Mouse (Mus musculus) olfactory bulb, adult 2 months (tissue): ENCODE results near the gene Galnt17. TPM values are rescaled to one million over a fixed set of nuclear protein-coding genes. Genes with fewer than 3 reads are reported as not detected.

Experiments used
- H3K27ac ChIP-seq: fragments of 200-500 bp; 2 replicates; pipeline ENCODE4 v1.5.1; 2012; ENCODE audit warnings: low read depth, low read length; ENCODE audit not compliant: insufficient read depth
- H3K4me1 ChIP-seq: fragments of 200-500 bp; 2 replicates; pipeline ENCODE4 v1.6.1; 2012; ENCODE audit warnings: low read length; ENCODE audit not compliant: control insufficient read depth, insufficient read depth
- H3K4me3 ChIP-seq: fragments of 200-500 bp; 2 replicates; pipeline ENCODE4 v1.5.1; 2012; ENCODE audit warnings: mild to moderate bottlenecking, low read depth, low read length, moderate library complexity; ENCODE audit not compliant: insufficient read depth
- CTCF ChIP-seq: fragments of 200-500 bp; IDR thresholded peaks from 2 replicates; pipeline ENCODE4 v1.5.1; 2012; ENCODE audit warnings: low read depth, mild to moderate bottlenecking, low read length, moderate library complexity; ENCODE audit not compliant: insufficient read depth
- POLR2A ChIP-seq: fragments of 200-500 bp; IDR thresholded peaks from 2 replicates; pipeline ENCODE4 v1.6.1; 2012; ENCODE audit warnings: mild to moderate bottlenecking, low read depth, low read length, moderate library complexity; ENCODE audit not compliant: insufficient read depth
- WGBS: fragments of 180-500 bp; shearing (Covaris S2); methylation state at CpG from one replicate; pipeline ENCODE4 v1.1.7; 2018; 5-methylcytosine and 5-hydroxymethylcytosine counted together
- polyA plus RNA-seq: library from polyadenylated mRNA; stranded (reverse); fragments of >200 nt; gene quantifications from 2 replicates; pipeline ENCODE4 v1.2.4, GENCODE M21; 2012; ENCODE audit warnings: low replicate concordance; ENCODE audit not compliant: missing spikeins, insufficient read depth, insufficient read length

The Galnt17 gene
- polyA plus RNA-seq, 1 experiment, result not detected

- whole genome bisulfite sequencing, result 86% methylated on average over 1 of the region's 1 CpGs
- H3K4me3 ChIP-seq, result no peak overlapping the region
- no peak for TF ChIP-seq POLR2A
- TF ChIP-seq CTCF, result no peak
- H3K4me1 ChIP-seq, result peaks cover 4% of the 10 kb centered on the region; the same call in 1 of the 2 replicates
- H3K27ac ChIP-seq, result no peak overlapping the region
These were observed 127.5 kb downstream of the Galnt17 start for GRCm38 (mm10) chr5:131180756-131181155.

DNA sequence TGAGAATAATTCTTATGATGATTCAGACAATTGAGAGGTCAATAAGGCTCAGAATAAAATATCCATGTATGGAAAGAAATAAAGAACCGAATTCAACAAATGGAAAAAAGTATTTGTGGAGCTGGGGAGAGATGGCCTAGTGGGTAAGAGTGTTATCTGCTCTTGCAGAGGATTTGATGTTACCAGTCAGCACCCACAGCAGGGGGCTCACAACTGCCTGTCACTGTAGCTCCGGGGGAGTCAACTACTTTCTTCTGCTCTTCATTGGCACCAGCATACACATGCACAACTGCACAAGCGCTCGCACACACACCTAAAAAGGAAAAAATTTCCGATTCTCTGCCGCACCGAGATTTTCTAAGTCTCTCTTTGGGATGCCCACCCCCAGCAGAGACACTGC is 130.4 kb downstream of the Galnt17 start:
- WGBS, result 82% methylated on average over 7 of the region's 7 CpGs
- H3K27ac ChIP-seq, result no peak overlapping the region
- no peak for TF ChIP-seq CTCF
- TF ChIP-seq POLR2A, result no peak
- peaks cover 4% of the 10 kb centered on the region; the same call in 1 of the 2 replicates for H3K4me1 ChIP-seq
- no peak overlapping the region for H3K4me3 ChIP-seq

DNA sequence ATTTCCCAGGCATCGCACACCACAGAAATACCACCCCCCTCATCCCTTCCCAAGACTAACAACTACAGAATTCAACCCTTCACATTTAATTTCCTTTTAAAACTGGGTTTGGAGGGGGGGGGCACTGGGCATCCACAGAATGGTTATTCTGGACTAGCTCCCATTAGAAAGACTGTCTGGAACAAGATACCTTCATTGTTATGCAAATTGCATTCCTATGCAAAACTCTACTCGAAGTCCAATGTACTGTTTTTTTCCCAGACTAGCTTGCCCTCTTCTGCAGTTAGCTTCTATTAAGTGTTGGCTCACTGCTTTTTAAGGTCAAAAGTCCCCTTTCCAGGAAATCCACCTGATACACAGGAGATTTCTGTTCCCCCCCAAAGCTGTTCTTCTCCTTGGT is 131.1 kb downstream of the Galnt17 start:
- WGBS, result 61% methylated on average over 2 of the region's 2 CpGs
- Histone ChIP-seq H3K4me1 (peaks cover 4% of the 10 kb centered on the region; the same call in 1 of the 2 replicates), H3K4me3 (no peak overlapping the region), H3K27ac (no peak overlapping the region)
- no peak for TF ChIP-seq POLR2A
- TF ChIP-seq CTCF, result no peak

DNA sequence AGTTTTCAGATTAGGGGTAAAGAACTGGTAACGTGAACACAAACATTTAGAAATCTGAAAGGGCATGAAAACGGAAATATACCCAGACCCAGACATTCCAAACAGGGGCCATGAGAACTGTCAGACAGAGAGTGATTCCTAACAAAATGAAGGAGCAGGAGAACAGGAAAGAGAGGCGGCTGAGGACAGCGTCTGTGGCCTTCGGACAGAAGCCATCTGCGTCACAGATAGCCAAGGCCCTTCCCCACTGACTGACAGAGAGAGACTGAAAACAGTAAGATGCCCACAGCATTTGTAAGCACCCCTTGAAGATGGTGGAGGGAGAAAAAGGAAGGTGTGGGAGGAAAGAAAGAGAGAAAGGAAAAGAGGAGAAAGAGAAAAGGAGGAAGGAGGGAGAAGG is 139.1 kb downstream of the Galnt17 start:
- Histone ChIP-seq H3K4me1 (no peaks in the 10 kb centered on the region), H3K27ac (no peak overlapping the region), H3K4me3 (no peak overlapping the region)
- TF ChIP-seq POLR2A, result no peak
- TF ChIP-seq CTCF, result no peak
- 93% methylated on average over 6 of the region's 6 CpGs for WGBS

DNA sequence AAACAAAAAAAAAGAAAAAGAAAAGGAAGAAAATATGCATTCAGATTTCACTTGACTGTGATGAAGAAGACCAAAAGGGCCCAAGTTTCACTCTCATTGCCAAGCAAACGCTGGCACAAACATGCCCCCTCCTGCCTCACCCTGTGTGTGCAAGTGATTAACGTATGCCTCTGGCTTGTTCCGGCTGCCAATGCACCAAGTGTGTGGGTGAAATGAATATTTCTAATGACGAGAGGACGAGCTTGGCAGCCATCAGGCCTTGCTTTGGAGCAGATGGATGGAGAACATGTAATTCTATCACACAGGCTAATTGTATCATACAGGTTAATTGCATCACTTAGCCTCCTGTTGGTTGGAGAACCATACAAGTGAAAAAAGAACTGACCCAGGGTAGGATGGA is 140.9 kb downstream of the Galnt17 start:
- Histone ChIP-seq H3K27ac (no peak overlapping the region), H3K4me3 (no peak overlapping the region), H3K4me1 (no peaks in the 10 kb centered on the region)
- 75% methylated on average over 5 of the region's 5 CpGs for WGBS
- no peak for TF ChIP-seq CTCF
- TF ChIP-seq POLR2A, result no peak

DNA sequence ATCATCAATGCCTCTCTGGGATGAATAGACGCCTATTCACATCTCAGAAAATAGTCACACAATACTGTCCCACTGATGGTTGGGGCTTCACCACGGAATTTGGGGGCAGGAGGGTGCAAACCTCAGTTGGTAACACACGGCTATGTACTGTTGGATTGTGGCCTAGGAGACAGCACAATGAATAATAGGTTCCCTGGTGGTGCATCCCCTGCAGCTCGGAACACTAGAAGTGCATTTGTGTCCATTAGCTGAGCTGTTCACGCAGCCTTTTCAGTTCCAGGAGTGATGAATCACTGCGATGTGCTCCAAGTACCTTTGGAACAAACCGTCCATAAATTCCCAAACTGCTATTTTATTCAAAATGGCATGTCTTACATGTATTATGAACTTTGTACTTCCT is 142.6 kb downstream of the Galnt17 start:
- Histone ChIP-seq H3K27ac (no peak overlapping the region), H3K4me3 (no peak overlapping the region), H3K4me1 (no peaks in the 10 kb centered on the region)
- TF ChIP-seq POLR2A, result no peak
- TF ChIP-seq CTCF, result no peak
- 49% methylated on average over 7 of the region's 7 CpGs for WGBS

DNA sequence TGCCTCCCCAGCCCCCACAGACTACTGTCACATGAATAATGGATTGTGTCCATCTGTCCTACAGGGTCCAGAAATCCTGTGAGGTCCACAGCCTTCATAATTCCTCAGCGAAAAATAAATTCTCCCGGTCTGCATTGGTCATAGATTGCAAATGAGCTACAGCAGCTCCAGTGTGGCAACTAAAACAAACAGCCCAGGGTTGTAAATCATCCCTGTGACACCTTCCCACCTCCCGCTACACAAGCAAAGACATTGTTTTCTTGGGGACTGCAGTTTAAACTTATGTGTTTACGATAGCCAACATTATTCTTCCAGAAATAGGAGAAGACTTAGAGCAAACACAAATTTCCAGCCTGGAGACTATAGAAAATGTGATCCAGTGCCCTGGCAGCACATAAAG is 150.4 kb downstream of the Galnt17 start:
- Histone ChIP-seq H3K4me1 (no peaks in the 10 kb centered on the region), H3K27ac (no peak overlapping the region), H3K4me3 (no peak overlapping the region)
- TF ChIP-seq CTCF, result no peak
- no peak for TF ChIP-seq POLR2A
- WGBS, result 84% methylated on average over 4 of the region's 4 CpGs

DNA sequence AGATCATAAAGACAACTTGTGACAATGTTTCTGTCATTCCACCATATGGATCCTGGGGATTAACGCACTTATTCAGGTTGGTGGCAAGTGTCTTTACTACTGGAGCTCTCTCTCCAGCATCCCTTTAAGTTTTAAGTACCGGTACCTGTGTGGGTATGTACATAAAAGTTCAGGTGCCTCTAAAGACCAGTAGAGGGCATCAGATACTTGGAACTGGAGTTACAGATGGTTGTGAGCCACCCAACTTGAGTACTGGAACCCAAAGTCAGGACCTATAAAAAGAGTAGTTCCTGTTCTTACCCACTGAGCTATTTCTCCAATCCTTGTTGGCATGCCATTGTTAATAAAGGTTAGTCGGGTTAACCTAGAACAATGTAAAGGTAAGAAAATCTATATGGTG is 152.0 kb downstream of the Galnt17 start:
- WGBS, result 84% methylated on average over 3 of the region's 3 CpGs

DNA sequence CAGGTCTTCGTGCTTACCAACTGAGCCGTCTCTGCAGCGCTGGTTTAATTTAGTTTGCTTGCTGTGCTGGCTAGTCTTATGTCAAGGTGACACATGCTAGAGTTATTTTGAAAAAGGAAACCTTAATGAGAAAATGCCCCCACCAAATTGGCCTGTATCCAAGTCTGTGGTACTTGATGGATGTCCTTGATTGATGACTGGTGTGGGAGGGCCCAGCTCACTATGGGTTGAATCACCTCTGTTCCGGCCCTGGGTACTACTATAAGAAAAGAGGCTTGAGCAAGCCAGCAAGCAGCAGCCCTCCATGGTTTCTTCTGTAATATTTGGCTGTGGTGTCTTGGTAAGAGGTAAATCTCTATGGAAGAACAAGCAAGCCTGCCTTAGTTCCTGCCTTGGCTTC is 165.7 kb downstream of the Galnt17 start:
- WGBS, result 89% methylated on average over 4 of the region's 4 CpGs
- TF ChIP-seq POLR2A, result no peak
- TF ChIP-seq CTCF, result no peak
- H3K4me1 ChIP-seq, result no peaks in the 10 kb centered on the region

More for the DNA sequence above, 152.0 kb downstream of the Galnt17 start:
- H3K4me3 ChIP-seq, result no peak overlapping the region
- no peaks in the 10 kb centered on the region for H3K4me1 ChIP-seq
- TF ChIP-seq CTCF, result no peak
- TF ChIP-seq POLR2A, result no peak
- no peak overlapping the region for H3K27ac ChIP-seq

GRCm38 (mm10) chr5:131134809-131135208 is 173.5 kb downstream of the Galnt17 start:
- TF ChIP-seq CTCF (no peak), POLR2A (no peak)
- H3K4me3 ChIP-seq, result no peak overlapping the region
- H3K27ac ChIP-seq, result no peak overlapping the region
- no peaks in the 10 kb centered on the region for H3K4me1 ChIP-seq

More for the DNA sequence above, 165.7 kb downstream of the Galnt17 start:
- H3K27ac ChIP-seq, result no peak overlapping the region
- H3K4me3 ChIP-seq, result no peak overlapping the region
